Mouse (Mus musculus) brain, embryonic 18.5 days (tissue): ENCODE data around the gene Vmn2r72.

Source experiments
- DNase-seq: peaks from one replicate; pipeline ENCODE4 v3.0.0-alpha.2; 2012; ENCODE audit warnings: low read depth, low spot score

Vmn2r72 gene

DNA sequence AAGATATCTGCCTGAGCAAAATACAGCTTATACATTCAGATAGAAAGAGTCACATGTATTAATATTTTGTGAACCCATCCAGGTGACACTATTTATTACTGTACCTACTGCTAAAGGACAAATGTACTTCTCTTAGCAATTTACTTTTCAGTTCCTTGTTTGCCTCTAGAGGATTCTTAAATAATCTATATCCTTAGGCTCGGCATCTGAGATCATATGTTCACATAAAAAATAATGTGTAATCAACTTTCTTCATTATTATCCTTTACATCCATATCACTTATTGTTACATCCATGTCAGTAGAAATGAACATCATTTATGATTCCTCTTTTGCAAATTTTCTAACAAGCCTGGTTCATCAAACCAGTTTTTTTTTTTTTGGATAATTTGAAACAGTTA is at the start of gene Vmn2r72:
Gene Vmn2r72 (minus strand): TSS at position 101 of the 400 bp plus-strand sequence.
- no peak for DNase-seq
